Mouse (Mus musculus) myocyte (in vitro differentiated cells): ENCODE measurements around the gene Klk10. TPM values are rescaled to one million over a fixed set of nuclear protein-coding genes. Genes with fewer than 3 reads are reported as not detected.

Experiments
- H3K27me3 ChIP-seq: one replicate; pipeline ENCODE4 v1.6.1; 2011; ENCODE audit not compliant: control insufficient read depth, insufficient read depth, insufficient read length
- H3K36me3 ChIP-seq: one replicate; pipeline ENCODE4 v1.6.1; 2011; ENCODE audit not compliant: control insufficient read depth, insufficient read depth
- H3K4me2 ChIP-seq: one replicate; pipeline ENCODE4 v1.6.1; 2011; ENCODE audit warnings: low read depth, control low read depth
- H3K4me3 ChIP-seq: one replicate; pipeline ENCODE4 v1.5.1; 2011; ENCODE audit warnings: mild to moderate bottlenecking, control low read depth, moderate library complexity
- H3K79me2 ChIP-seq: one replicate; pipeline ENCODE4 v1.6.1; 2011; ENCODE audit not compliant: control insufficient read depth, insufficient read depth
- H3ac ChIP-seq: one replicate; pipeline ENCODE4 v1.6.1; 2011; ENCODE audit not compliant: control insufficient read depth, insufficient read length
- CEBPB ChIP-seq: IDR thresholded peaks from 2 replicates; pipeline ENCODE4 v1.6.1; 2011; ENCODE audit warnings: mild to moderate bottlenecking, moderate library complexity; ENCODE audit not compliant: poor library complexity, insufficient read depth, severe bottlenecking
- E2F4 ChIP-seq: IDR thresholded peaks from one replicate; pipeline ENCODE4 v1.6.1; 2011; ENCODE audit warnings: mild to moderate bottlenecking, control low read depth, moderate library complexity; ENCODE audit not compliant: insufficient read depth
- MAX ChIP-seq: IDR thresholded peaks from one replicate; pipeline ENCODE4 v1.6.1; 2011; ENCODE audit warnings: low read depth, mild to moderate bottlenecking, control low read depth
- MYOD1 ChIP-seq, 3 experiments: IDR thresholded peaks; one replicate each; pipeline ENCODE4 v1.6.1; 2011; ENCODE audit warnings: control low read depth in 2 of 3, low read depth in 2 of 3, mild to moderate bottlenecking in 2 of 3, moderate library complexity in 1 of 3; ENCODE audit not compliant: insufficient read length in 2 of 3, control insufficient read depth in 1 of 3
- MYOG ChIP-seq, 3 experiments: IDR thresholded peaks; one replicate each; pipeline ENCODE4 v1.6.1; 2011; ENCODE audit warnings: control low read depth in 2 of 3, low read depth in 2 of 3, mild to moderate bottlenecking in 2 of 3; ENCODE audit not compliant: insufficient read length in 2 of 3, control insufficient read depth in 1 of 3, insufficient read depth in 1 of 3
- POLR2A ChIP-seq: IDR thresholded peaks from one replicate; pipeline ENCODE4 v1.6.1; 2011; ENCODE audit warnings: low read depth, mild to moderate bottlenecking, control low read depth, moderate library complexity; ENCODE audit not compliant: insufficient read length
- POLR2AphosphoS2 ChIP-seq: IDR thresholded peaks from one replicate; pipeline ENCODE4 v1.6.1; 2011; ENCODE audit warnings: low read depth, control low read depth; ENCODE audit not compliant: insufficient read length
- REST ChIP-seq: IDR thresholded peaks from one replicate; pipeline ENCODE4 v1.6.1; 2011; ENCODE audit warnings: mild to moderate bottlenecking, control low read depth, moderate library complexity; ENCODE audit not compliant: insufficient read depth, insufficient read length
- SRF ChIP-seq: IDR thresholded peaks from one replicate; pipeline ENCODE4 v1.6.1; 2011; ENCODE audit warnings: low read depth; ENCODE audit not compliant: control insufficient read depth, insufficient read length
- TCF12 ChIP-seq: IDR thresholded peaks from one replicate; pipeline ENCODE4 v1.6.1; 2011; ENCODE audit warnings: mild to moderate bottlenecking, control low read depth; ENCODE audit not compliant: poor library complexity, insufficient read depth, severe bottlenecking
- TCF3 ChIP-seq: IDR thresholded peaks from one replicate; pipeline ENCODE4 v1.6.1; 2011; ENCODE audit warnings: low read depth, control low read depth; ENCODE audit not compliant: insufficient read length
- USF1 ChIP-seq: IDR thresholded peaks from one replicate; pipeline ENCODE4 v1.6.1; 2011; ENCODE audit warnings: low read depth, mild to moderate bottlenecking, control low read depth, moderate library complexity
- polyA plus RNA-seq: library from polyadenylated mRNA; unstranded; fragments of >200 nt; fragmentation: generic; extraction: Trizol; gene quantifications from one replicate; pipeline ENCODE4 v1.2.1, GENCODE M21; 2012; ENCODE audit warnings: missing spikeins

Gene Klk10
- 1.1 TPM for polyA plus RNA-seq

DNA sequence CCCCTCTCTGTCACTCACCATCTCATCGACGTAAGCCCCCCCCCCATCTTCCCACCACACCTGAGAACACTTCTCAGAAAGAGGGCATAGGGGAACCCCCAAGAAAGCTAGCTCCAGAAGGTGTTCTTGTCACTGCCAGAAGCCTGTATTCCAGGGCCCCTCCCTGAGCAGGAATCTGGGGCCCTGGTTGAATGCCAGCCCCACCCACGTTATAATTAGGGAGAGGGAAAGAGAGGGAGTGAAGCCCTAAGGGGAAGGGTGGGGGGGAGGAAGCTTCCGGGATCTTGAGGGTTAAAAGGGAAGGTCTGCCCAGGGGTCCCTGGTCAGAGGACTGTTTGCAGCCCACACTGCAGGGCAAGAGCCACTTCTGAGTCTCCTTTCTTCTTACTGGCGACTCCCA, at the start of gene Klk10:
Gene Klk10, plus strand, starts transcription at position 290 of the 400 bp plus-strand sequence.
- H3ac ChIP-seq, result no peak within 1 kb of the TSS
- peak within 1 kb of the TSS; percentile 18 for H3K4me2 ChIP-seq
- no peak within 1 kb of the TSS for H3K4me3 ChIP-seq
- no peaks in the 10 kb centered on the region for H3K36me3 ChIP-seq
- no peaks in the 10 kb centered on the region for H3K79me2 ChIP-seq
- TF ChIP-seq SRF (no peak), POLR2A (no peak), REST (no peak), TCF3 (no peak), POLR2AphosphoS2 (no peak), TCF12 (no peak), CEBPB (no peak), MYOD1 (IDR thresholded peaks at IDR 0.05; ENCODE audit: control insufficient read depth in 1 of 3, insufficient read length in 2 of 3, low read depth in 2 of 3) (no peak), MAX (no peak), E2F4 (no peak), MYOG (IDR thresholded peaks at IDR 0.05; ENCODE audit: control insufficient read depth in 1 of 3, insufficient read depth in 1 of 3, insufficient read length in 2 of 3, low read depth in 2 of 3) (no peak), USF1 (no peak)
- no peaks in the 10 kb centered on the region for H3K27me3 ChIP-seq

DNA sequence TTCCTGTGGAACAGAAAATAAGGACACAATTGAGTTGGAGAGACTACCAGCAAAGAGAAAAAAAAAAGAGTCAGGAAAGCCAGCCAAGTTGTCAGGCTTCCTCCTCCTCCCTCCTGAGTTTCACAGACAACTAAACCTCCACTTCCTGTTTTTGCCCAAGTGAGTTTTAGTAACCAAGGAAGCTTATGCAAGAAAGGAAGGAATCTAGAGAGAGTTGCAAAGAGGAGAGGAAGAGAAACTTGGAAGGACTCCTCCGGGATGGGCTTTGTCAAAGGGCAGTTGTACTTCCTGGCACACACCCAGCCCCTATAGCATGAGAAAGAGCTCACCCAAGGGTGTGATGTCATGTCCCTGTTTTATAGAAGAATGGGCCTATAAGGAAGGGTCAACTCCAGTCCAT, 33.0 kb upstream of the Klk10 start:
- H3K27me3 ChIP-seq, result no peaks in the 10 kb centered on the region
- no peak for TF ChIP-seq TCF3
- TF ChIP-seq MYOG (IDR thresholded peaks at IDR 0.05; ENCODE audit: control insufficient read depth in 1 of 3, insufficient read depth in 1 of 3, insufficient read length in 2 of 3, low read depth in 2 of 3), result no peak
- TF ChIP-seq MAX, result no peak
- TF ChIP-seq CEBPB, result no peak
- TF ChIP-seq TCF12, result no peak
- no peak for TF ChIP-seq REST
- TF ChIP-seq SRF, result no peak
- TF ChIP-seq POLR2AphosphoS2, result no peak
- no peak for TF ChIP-seq E2F4
- no peak for TF ChIP-seq USF1
- no peak overlapping the region for H3K4me3 ChIP-seq
- no peaks in the 10 kb centered on the region for H3K79me2 ChIP-seq
- no peak overlapping the region for H3K4me2 ChIP-seq
- no peak overlapping the region for H3ac ChIP-seq
- no peaks in the 10 kb centered on the region for H3K36me3 ChIP-seq

DNA sequence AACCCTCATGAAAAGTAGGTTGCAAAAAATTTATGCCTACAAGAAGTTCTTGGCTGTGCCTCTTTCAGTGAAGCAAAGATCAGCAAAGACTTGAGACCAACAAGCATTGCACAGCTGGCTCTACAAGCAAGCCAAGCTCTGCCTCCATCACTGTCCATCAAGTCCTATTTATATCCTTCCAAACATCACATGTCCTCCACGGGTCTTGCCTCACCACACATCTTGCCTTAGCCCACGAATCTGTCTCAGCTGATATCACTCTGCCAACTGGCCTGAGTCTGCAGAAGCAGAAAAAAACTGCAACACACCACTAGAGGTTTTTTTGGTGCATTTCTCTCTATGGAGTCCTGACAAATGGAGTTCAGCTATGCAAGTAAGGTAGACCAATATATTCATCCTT, 28.0 kb upstream of the Klk10 start:
- no peaks in the 10 kb centered on the region for H3K36me3 ChIP-seq
- no peak for TF ChIP-seq REST
- TF ChIP-seq MYOG (IDR thresholded peaks at IDR 0.05; ENCODE audit: control insufficient read depth in 1 of 3, insufficient read depth in 1 of 3, insufficient read length in 2 of 3, low read depth in 2 of 3), result no peak
- no peak for TF ChIP-seq TCF12
- no peak for TF ChIP-seq CEBPB
- no peak for TF ChIP-seq MAX
- no peak for TF ChIP-seq POLR2A
- no peak for TF ChIP-seq E2F4
- TF ChIP-seq MYOD1 (IDR thresholded peaks at IDR 0.05; ENCODE audit: control insufficient read depth in 1 of 3, insufficient read length in 2 of 3, low read depth in 2 of 3), result no peak
- no peak for TF ChIP-seq SRF
- no peak for TF ChIP-seq POLR2AphosphoS2
- TF ChIP-seq USF1, result no peak
- TF ChIP-seq TCF3, result no peak
- H3K79me2 ChIP-seq, result no peaks in the 10 kb centered on the region

DNA sequence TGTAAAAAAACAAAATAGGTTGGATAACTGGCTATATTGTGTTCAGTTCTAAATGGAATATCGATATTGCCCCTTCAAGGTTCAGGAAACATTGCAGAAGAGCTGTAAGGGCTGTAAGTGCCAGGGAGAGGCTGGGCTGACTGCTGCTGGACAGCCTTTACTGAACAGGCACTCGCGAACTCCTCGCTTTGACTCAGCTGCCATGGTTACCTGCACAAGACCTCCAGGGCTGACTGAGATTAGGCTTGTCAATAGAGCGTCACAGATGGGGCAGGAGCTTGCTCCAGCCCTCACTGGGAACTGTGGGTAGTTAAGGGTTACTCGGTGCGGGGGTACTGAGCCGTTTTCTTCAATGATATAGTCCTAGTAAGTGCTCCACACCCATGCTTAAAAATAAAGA, 14.4 kb upstream of the Klk10 start:
- no peak overlapping the region for H3K4me3 ChIP-seq
- no peak overlapping the region for H3ac ChIP-seq
- no peak overlapping the region for H3K4me2 ChIP-seq
- TF ChIP-seq TCF3 (no peak), POLR2A (no peak)
- no peaks in the 10 kb centered on the region for H3K79me2 ChIP-seq
- H3K36me3 ChIP-seq, result no peaks in the 10 kb centered on the region
- no peaks in the 10 kb centered on the region for H3K27me3 ChIP-seq

More for the DNA sequence above, 28.0 kb upstream of the Klk10 start:
- Histone ChIP-seq H3K4me2 (no peak overlapping the region), H3ac (no peak overlapping the region), H3K27me3 (no peaks in the 10 kb centered on the region), H3K4me3 (no peak overlapping the region)

DNA sequence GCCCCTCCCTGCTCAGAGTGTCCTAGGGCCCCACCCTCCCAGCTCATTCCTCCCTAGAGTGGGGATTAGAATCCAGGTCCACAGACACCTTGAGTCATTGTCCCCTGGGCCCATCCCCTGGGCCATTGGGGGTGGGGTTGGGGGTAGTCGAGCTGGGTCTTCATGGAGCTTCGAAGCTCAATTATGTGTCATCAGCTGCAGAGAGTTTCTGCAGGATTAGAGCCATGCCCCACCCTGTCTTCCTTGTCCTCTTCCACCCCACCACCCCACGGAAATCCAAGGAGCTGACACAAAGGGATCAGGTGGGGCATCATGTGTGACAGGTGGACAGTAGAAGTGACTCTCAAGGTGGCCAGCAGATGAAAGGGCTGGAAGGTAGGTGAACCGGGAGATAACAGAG, 12.2 kb upstream of the Klk10 start, which contains the start of gene Klk12:
Gene Klk12, plus strand, starts transcription at position 301 of the 400 bp plus-strand sequence.
- H3K36me3 ChIP-seq, result no peaks in the 10 kb centered on the region

More for the DNA sequence above, 12.2 kb upstream of the Klk10 start, which contains the start of gene Klk12:
- Histone ChIP-seq H3ac (no peak within 1 kb of the TSS), H3K27me3 (no peaks in the 10 kb centered on the region), H3K4me3 (no peak within 1 kb of the TSS), H3K79me2 (no peaks in the 10 kb centered on the region), H3K4me2 (no peak within 1 kb of the TSS)
- TF ChIP-seq TCF3 (no peak), E2F4 (no peak), MAX (no peak), POLR2AphosphoS2 (no peak), POLR2A (no peak)
